Mouse (Mus musculus): ENCODE data around the gene Akap2.

DNA sequence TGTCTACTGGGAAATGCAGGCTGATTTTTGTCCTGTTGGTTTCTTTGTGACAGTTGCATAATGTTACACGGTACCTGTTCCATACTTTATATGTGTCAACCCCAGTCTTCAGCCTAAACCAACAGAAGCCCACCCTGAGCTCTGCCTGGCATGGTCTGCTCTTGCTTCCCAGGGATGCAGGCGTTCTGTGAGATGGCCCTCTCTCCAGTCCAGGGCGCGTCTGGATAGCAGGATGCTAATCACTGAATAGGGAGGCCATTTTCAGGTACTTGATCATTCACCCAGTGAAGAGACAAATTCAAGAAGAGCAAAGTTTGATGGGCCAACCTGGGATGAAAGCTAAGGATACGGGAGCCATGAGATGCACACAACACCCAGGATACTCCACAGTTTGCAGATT is 161.7 kb downstream of the Akap2 start:
- TF ChIP-seq CTCF (IDR thresholded peaks at IDR 0.05; ENCODE audit: low read depth, low read length) = no peak
- TF ChIP-seq POLR2A (IDR thresholded peaks at IDR 0.05; ENCODE audit: extremely low read depth, insufficient read depth, low read length) = no peak
